Comparison of ENCODE assay signal across 15 mouse cellular contexts in genomic region chr8:83771791-83772190, GRCm38 (mm10). TPM values are rescaled to one million over a fixed set of nuclear protein-coding genes. Genes with fewer than 3 reads are reported as not detected.
DNase-seq lines count a peak whose midpoint lies in the region; ATAC-seq and TF ChIP-seq lines count a peak whose summit lies in the region.
"Had no signal": no experiment of that assay in that cellular context is flagged by ENCODE, and none has a peak within 500 bp of the region (broad histone marks: within the 10 kb centered on the region; RNA-seq: fewer than 3 reads in every experiment).

No protein-coding gene starts in this region.

- 51% methylated on average over 4 of the region's 4 CpGs for WGBS in lung, embryonic 14.5 days
- 77% methylated on average over 4 of the region's 4 CpGs for WGBS in forebrain, embryonic 13.5 days

- no peak overlapping the region for H3K9ac ChIP-seq in lung, embryonic 14.5 days
- no peak overlapping the region for H3K9ac ChIP-seq in forebrain, embryonic 13.5 days
- H3K9ac ChIP-seq: hindbrain, embryonic 12.5 days had no signal

- no peak for ATAC-seq in lung, embryonic 14.5 days (ENCODE audit: insufficient read depth)
- ATAC-seq in CD4-positive, CD25-positive, alpha-beta regulatory T cell, adult 4 months, result peak; percentile 25
- ATAC-seq in activated CD4-positive, CD25-positive, alpha-beta regulatory T cell, adult 4 months, result peak; percentile 10
- no peak for ATAC-seq in forebrain, embryonic 13.5 days

- peaks cover 5% of the 10 kb centered on the region; the same call in 1 of the 2 replicates for H3K4me1 ChIP-seq in lung, embryonic 14.5 days (ENCODE audit: insufficient read depth)
- peaks cover 5% of the 10 kb centered on the region; the same call in 1 of the 2 replicates for H3K4me1 ChIP-seq in forebrain, embryonic 13.5 days
- H3K4me1 ChIP-seq: embryonic facial prominence, embryonic 12.5 days had no signal

- H3K4me3 ChIP-seq in lung, embryonic 14.5 days (ENCODE audit: low read depth, low read length), result no peak overlapping the region
- H3K4me3 ChIP-seq in forebrain, embryonic 13.5 days, result no peak overlapping the region

- H3K36me3 ChIP-seq in lung, embryonic 14.5 days (ENCODE audit: insufficient read depth), result no peaks in the 10 kb centered on the region
- no peaks in the 10 kb centered on the region for H3K36me3 ChIP-seq in forebrain, embryonic 13.5 days (ENCODE audit: poor library complexity, severe bottlenecking)
- H3K36me3 ChIP-seq: embryonic facial prominence, embryonic 12.5 days; heart, embryonic 13.5 days; hindbrain, embryonic 12.5 days had no signal

- no peaks in the 10 kb centered on the region for H3K9me3 ChIP-seq in lung, embryonic 14.5 days (ENCODE audit: low read depth, low read length)
- 0 out of 2 replicates have a peak, but pooled peaks cover 2% of the 10 kb centered on the region for H3K9me3 ChIP-seq in forebrain, embryonic 13.5 days (replicated peaks)
- H3K9me3 ChIP-seq: embryonic facial prominence, embryonic 12.5 days; hindbrain, embryonic 12.5 days had no signal

- peak; percentile 27 for DNase-seq in lung, embryonic 14.5 days
- DNase-seq in lung, postnatal 4 days, result no peak
- no peak for DNase-seq in layer of hippocampus, postnatal 10 days (ENCODE audit: low spot score in 2 of 2)
- DNase-seq in thymus, postnatal 36 days, result no peak
- DNase-seq: adrenal gland, postnatal 14 days; cerebellum, adult 11-12 months; cerebellum, adult 9-10 months; gastrocnemius, postnatal 10 days; heart, postnatal 36 days had no signal

- TF ChIP-seq CTCF in lung, embryonic 14.5 days (IDR thresholded peaks at IDR 0.05; ENCODE audit: low read depth), result no peak

- no peak overlapping the region for H3K4me2 ChIP-seq in lung, embryonic 14.5 days
- no peak overlapping the region for H3K4me2 ChIP-seq in forebrain, embryonic 13.5 days

- H3K27me3 ChIP-seq in lung, embryonic 14.5 days (ENCODE audit: insufficient read depth, low read length), result no peaks in the 10 kb centered on the region
- no peaks in the 10 kb centered on the region; the same call in 1 of the 2 replicates for H3K27me3 ChIP-seq in forebrain, embryonic 13.5 days
- H3K27me3 ChIP-seq: embryonic facial prominence, embryonic 12.5 days; heart, embryonic 13.5 days had no signal

- no peak overlapping the region for H3K27ac ChIP-seq in lung, embryonic 14.5 days (ENCODE audit: low read depth)
- H3K27ac ChIP-seq in forebrain, embryonic 13.5 days, result no peak overlapping the region
- H3K27ac ChIP-seq: embryonic facial prominence, embryonic 12.5 days; hindbrain, embryonic 12.5 days had no signal

RNA-seq across cellular contexts. Expression of gene Adgre5, which starts 30.7 kb away (rescaled TPM):
- polyA plus RNA-seq in lung, embryonic 14.5 days (2014; fragmentation: Nextera tagmentation; extraction: Ambion mirVana), result 56.9 and 57.0 TPM in 2 replicates
- polyA plus RNA-seq in CD4-positive, CD25-positive, alpha-beta regulatory T cell, adult 4 months (2017; shearing (Covaris generic)), result 100 to 1,000 TPM; 199 to 267 TPM
- polyA plus RNA-seq in activated CD4-positive, CD25-positive, alpha-beta regulatory T cell, adult 4 months (2017; shearing (Covaris generic)), result 100 to 1,000 TPM; 167 to 170 TPM
- total RNA-seq in layer of hippocampus, postnatal 10 days (2021), result 10 to 100 TPM; 11.5 to 13.7 TPM
- 6.7 and 7.2 TPM in 2 replicates for polyA plus RNA-seq in forebrain, embryonic 13.5 days (2015; fragmentation: Nextera tagmentation; extraction: Ambion mirVana)

RNA-seq across cellular contexts. Expression of gene Ddx39, which starts 56.8 kb away (rescaled TPM):
- polyA plus RNA-seq in lung, embryonic 14.5 days (2014; fragmentation: Nextera tagmentation; extraction: Ambion mirVana), result 184 and 199 TPM in 2 replicates
- polyA plus RNA-seq in CD4-positive, CD25-positive, alpha-beta regulatory T cell, adult 4 months (2017; shearing (Covaris generic)), result 100 to 1,000 TPM; 153 to 208 TPM
- 100 to 1,000 TPM; 164 to 195 TPM for polyA plus RNA-seq in activated CD4-positive, CD25-positive, alpha-beta regulatory T cell, adult 4 months (2017; shearing (Covaris generic))
- 10 to 100 TPM; 25.4 to 27.7 TPM for total RNA-seq in layer of hippocampus, postnatal 10 days (2021)
- 183 and 200 TPM in 2 replicates for polyA plus RNA-seq in forebrain, embryonic 13.5 days (2015; fragmentation: Nextera tagmentation; extraction: Ambion mirVana)

Comparison
In these comparisons a context has a peak if more than half of its experiments do, and no peak if none do; other contexts are left out.
1. ATAC-seq: peak in CD4-positive, CD25-positive, alpha-beta regulatory T cell, adult 4 months (single experiment) and activated CD4-positive, CD25-positive, alpha-beta regulatory T cell, adult 4 months (single experiment); none in lung, embryonic 14.5 days (single experiment) and forebrain, embryonic 13.5 days (single experiment).